Mouse (Mus musculus): ENCODE results near the gene Arrdc1. TPM values are rescaled to one million over a fixed set of nuclear protein-coding genes. Genes with fewer than 3 reads are reported as not detected.

Arrdc1 gene
- polyA plus RNA-seq, 1 experiment from 2014 or later = 14.4 TPM

GRCm38 (mm10) chr2:24927810-24928479 lies 7.1 kb downstream of the Arrdc1 start:
- no peak overlapping the region for H3K4me2 ChIP-seq (replicated peaks; ENCODE audit: low read depth, low read length)
- no peaks in the 10 kb centered on the region for H3K36me3 ChIP-seq (ENCODE audit: control insufficient read depth, insufficient read depth, low read length)
- H3K4me1 ChIP-seq (replicated peaks; ENCODE audit: control insufficient read depth, insufficient read depth, low read length) = no peaks in the 10 kb centered on the region
- no peaks in the 10 kb centered on the region for H3K27me3 ChIP-seq (ENCODE audit: control insufficient read depth, insufficient read depth, low read length)
- H3K9ac ChIP-seq (ENCODE audit: low read depth, low read length) = no peak overlapping the region
- ATAC-seq (ENCODE audit: low FRiP score) (no peak), DNase-seq (ENCODE audit: low spot score) (no peak)
- 68% methylated on average over 4 of the region's 4 CpGs for WGBS
- no peaks in the 10 kb centered on the region for H3K9me3 ChIP-seq (ENCODE audit: control insufficient read depth, low read length)
- H3K27ac ChIP-seq (ENCODE audit: low read depth, low read length) = no peak overlapping the region
- no peak overlapping the region for H3K4me3 ChIP-seq (ENCODE audit: low read depth, low read length)

DNA sequence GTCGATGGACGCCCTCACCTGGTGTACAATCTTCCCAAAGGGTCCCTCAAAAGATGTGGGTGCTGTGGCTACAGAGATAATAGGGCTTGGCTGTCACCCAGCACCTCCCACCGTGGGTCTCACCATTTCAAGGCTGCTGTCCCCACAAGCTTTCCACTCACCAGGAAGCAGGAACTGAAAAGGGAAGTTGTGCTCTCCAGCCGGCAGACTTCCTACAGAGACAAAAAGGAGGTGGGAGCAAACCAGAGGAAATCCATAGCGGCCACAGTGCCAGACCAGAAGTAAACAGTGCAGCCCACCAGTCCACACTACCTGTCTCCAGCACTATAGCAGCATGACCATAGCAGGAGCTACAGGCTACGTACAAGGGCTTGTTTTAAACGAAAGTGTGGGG lies 8.1 kb downstream of the Arrdc1 start:
- H3K4me2 ChIP-seq (replicated peaks; ENCODE audit: low read depth, low read length) = no peak overlapping the region
- H3K9me3 ChIP-seq (ENCODE audit: control insufficient read depth, low read length) = no peaks in the 10 kb centered on the region
- H3K27ac ChIP-seq (ENCODE audit: low read depth, low read length) = no peak overlapping the region
- no peak overlapping the region for H3K4me3 ChIP-seq (ENCODE audit: low read depth, low read length)
- no peaks in the 10 kb centered on the region for H3K4me1 ChIP-seq (replicated peaks; ENCODE audit: control insufficient read depth, insufficient read depth, low read length)
- H3K36me3 ChIP-seq (ENCODE audit: control insufficient read depth, insufficient read depth, low read length) = no peaks in the 10 kb centered on the region
- WGBS = 74% methylated on average over 7 of the region's 7 CpGs
- DNase-seq (ENCODE audit: low spot score) (no peak), ATAC-seq (ENCODE audit: low FRiP score) (no peak)
- no peaks in the 10 kb centered on the region for H3K27me3 ChIP-seq (ENCODE audit: control insufficient read depth, insufficient read depth, low read length)
- no peak overlapping the region for H3K9ac ChIP-seq (ENCODE audit: low read depth, low read length)

GRCm38 (mm10) chr2:24926345-24926964 lies 8.6 kb downstream of the Arrdc1 start:
- Histone ChIP-seq H3K4me1 (replicated peaks; ENCODE audit: control insufficient read depth, insufficient read depth, low read length) (no peaks in the 10 kb centered on the region), H3K9me3 (ENCODE audit: control insufficient read depth, low read length) (no peaks in the 10 kb centered on the region), H3K36me3 (ENCODE audit: control insufficient read depth, insufficient read depth, low read length) (no peaks in the 10 kb centered on the region), H3K4me3 (ENCODE audit: low read depth, low read length) (no peak overlapping the region), H3K27ac (ENCODE audit: low read depth, low read length) (no peak overlapping the region), H3K9ac (ENCODE audit: low read depth, low read length) (no peak overlapping the region), H3K4me2 (replicated peaks; ENCODE audit: low read depth, low read length) (no peak overlapping the region), H3K27me3 (ENCODE audit: control insufficient read depth, insufficient read depth, low read length) (no peaks in the 10 kb centered on the region)
- no peak for DNase-seq (ENCODE audit: low spot score)
- 89% methylated on average over 9 of the region's 9 CpGs for WGBS
- ATAC-seq (ENCODE audit: low FRiP score) = no peak

- no peak for DNase-seq (ENCODE audit: low spot score)
- 77% methylated on average over 8 of the region's 8 CpGs for WGBS
- Histone ChIP-seq H3K27me3 (ENCODE audit: control insufficient read depth, insufficient read depth, low read length) (no peaks in the 10 kb centered on the region), H3K36me3 (ENCODE audit: control insufficient read depth, insufficient read depth, low read length) (no peaks in the 10 kb centered on the region), H3K27ac (ENCODE audit: low read depth, low read length) (no peak overlapping the region), H3K4me3 (ENCODE audit: low read depth, low read length) (no peak overlapping the region), H3K9ac (ENCODE audit: low read depth, low read length) (no peak overlapping the region), H3K4me1 (replicated peaks; ENCODE audit: control insufficient read depth, insufficient read depth, low read length) (no peaks in the 10 kb centered on the region), H3K4me2 (replicated peaks; ENCODE audit: low read depth, low read length) (no peak overlapping the region), H3K9me3 (ENCODE audit: control insufficient read depth, low read length) (no peaks in the 10 kb centered on the region)
- ATAC-seq (ENCODE audit: low FRiP score) = no peak
Measured at GRCm38 (mm10) chr2:24925284-24925683, 9.8 kb downstream of the Arrdc1 start.

GRCm38 (mm10) chr2:24923561-24923960 lies 11.5 kb downstream of the Arrdc1 start:
- Histone ChIP-seq H3K9ac (ENCODE audit: low read depth, low read length) (no peak overlapping the region), H3K4me3 (ENCODE audit: low read depth, low read length) (no peak overlapping the region), H3K4me2 (replicated peaks; ENCODE audit: low read depth, low read length) (no peak overlapping the region), H3K27me3 (ENCODE audit: control insufficient read depth, insufficient read depth, low read length) (no peaks in the 10 kb centered on the region), H3K9me3 (ENCODE audit: control insufficient read depth, low read length) (no peaks in the 10 kb centered on the region), H3K27ac (ENCODE audit: low read depth, low read length) (no peak overlapping the region), H3K36me3 (ENCODE audit: control insufficient read depth, insufficient read depth, low read length) (no peaks in the 10 kb centered on the region), H3K4me1 (replicated peaks; ENCODE audit: control insufficient read depth, insufficient read depth, low read length) (no peaks in the 10 kb centered on the region)
- 65% methylated on average over 2 of the region's 2 CpGs for WGBS
- no peak for ATAC-seq (ENCODE audit: low FRiP score)
- no peak for DNase-seq (ENCODE audit: low spot score)

DNA sequence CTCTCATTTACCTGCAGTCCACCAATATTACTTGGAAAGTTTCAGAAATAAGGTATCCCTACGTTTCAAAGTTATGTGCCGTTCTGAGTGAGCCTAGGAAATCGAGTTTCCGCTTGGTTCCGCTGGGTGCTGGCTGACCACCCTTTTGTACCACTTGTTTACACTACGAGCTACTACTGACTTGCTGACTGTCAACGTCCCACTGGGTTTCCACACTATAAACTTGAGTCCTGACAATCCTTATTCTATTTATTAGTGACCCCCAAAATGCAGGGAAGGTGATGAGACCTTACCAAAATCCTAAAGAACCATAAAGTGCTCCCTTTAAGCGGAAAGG lies 15.2 kb downstream of the Arrdc1 start:
- no peaks in the 10 kb centered on the region for H3K27me3 ChIP-seq (ENCODE audit: control insufficient read depth, insufficient read depth, low read length)
- no peaks in the 10 kb centered on the region for H3K36me3 ChIP-seq (ENCODE audit: control insufficient read depth, insufficient read depth, low read length)
- DNase-seq (ENCODE audit: low spot score) (no peak), ATAC-seq (ENCODE audit: low FRiP score) (peak; percentile 66)
- 9% methylated on average over 8 of the region's 8 CpGs for WGBS
- peak overlapping the region; percentile 99 for H3K9ac ChIP-seq (ENCODE audit: low read depth, low read length)
- H3K4me2 ChIP-seq (replicated peaks; ENCODE audit: low read depth, low read length) = peak overlapping the region; percentile 53
- no peaks in the 10 kb centered on the region for H3K9me3 ChIP-seq (ENCODE audit: control insufficient read depth, low read length)
- peaks cover 4% of the 10 kb centered on the region; the same call in 1 of the 2 replicates for H3K4me1 ChIP-seq (replicated peaks; ENCODE audit: control insufficient read depth, insufficient read depth, low read length)
- H3K4me3 ChIP-seq (ENCODE audit: low read depth, low read length) = peak overlapping the region; percentile 94
- no peak overlapping the region for H3K27ac ChIP-seq (ENCODE audit: low read depth, low read length)

DNA sequence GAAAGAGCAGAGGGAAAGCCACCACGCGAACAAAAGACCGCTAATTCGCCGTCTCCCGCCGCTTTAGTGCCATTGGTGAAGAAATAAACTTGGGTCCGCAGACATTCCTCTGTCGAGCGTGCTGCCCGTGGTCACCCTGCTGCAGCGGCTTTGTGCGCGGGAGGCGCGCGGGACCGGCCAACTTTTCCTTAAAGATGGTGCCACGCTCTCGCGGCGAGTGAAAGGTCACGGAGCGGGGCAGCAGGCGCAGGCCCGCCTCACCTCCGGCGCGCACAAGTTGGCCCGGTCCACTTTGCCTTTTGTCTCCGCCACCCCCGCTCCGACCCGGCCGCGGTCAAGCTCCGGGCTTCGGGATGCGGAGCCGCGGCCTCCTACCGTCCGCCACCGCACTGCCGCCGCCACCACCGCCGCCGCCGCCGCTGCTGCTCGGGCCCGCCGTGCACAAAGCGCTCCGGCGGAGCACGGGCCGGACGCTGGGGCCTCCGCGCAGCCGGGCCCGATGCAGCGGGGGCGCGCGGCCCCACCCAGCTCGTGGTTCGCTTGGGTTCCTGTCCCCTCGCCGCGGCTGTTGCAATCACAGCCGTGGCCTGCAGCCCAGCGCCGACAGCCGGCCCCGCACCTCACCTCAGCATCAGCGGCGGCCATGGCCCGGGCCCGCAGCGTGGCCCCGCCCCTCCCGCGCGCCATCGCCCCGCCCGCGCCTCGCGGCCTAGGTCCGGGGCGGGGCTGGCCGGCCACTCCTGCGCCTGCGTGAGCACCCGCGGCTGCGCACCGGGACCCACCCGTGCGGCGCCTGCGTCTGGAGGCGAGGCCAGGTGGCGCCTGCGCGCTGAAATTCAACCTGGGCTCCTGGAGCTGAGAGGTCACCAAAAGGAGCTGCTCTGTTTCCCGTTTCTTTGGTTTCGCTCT lies 15.9 kb downstream of the Arrdc1 start, which contains the start of gene Ehmt1:
Ehmt1 (minus strand) TSS at position 685 of the 909 bp plus-strand sequence.
- Histone ChIP-seq H3K4me2 (replicated peaks; ENCODE audit: low read depth, low read length) (peak within 1 kb of the TSS; percentile 58), H3K4me3 (ENCODE audit: low read depth, low read length) (peak within 1 kb of the TSS; percentile 94), H3K4me1 (replicated peaks; ENCODE audit: control insufficient read depth, insufficient read depth, low read length) (peaks cover 4% of the 10 kb centered on the region; the same call in 1 of the 2 replicates), H3K9me3 (ENCODE audit: control insufficient read depth, low read length) (no peaks in the 10 kb centered on the region), H3K27ac (ENCODE audit: low read depth, low read length) (peak within 1 kb of the TSS; percentile 97), H3K9ac (ENCODE audit: low read depth, low read length) (peak within 1 kb of the TSS; percentile 99), H3K36me3 (ENCODE audit: control insufficient read depth, insufficient read depth, low read length) (no peaks in the 10 kb centered on the region), H3K27me3 (ENCODE audit: control insufficient read depth, insufficient read depth, low read length) (no peaks in the 10 kb centered on the region)
- DNase-seq (ENCODE audit: low spot score) (peak; percentile 95), ATAC-seq (ENCODE audit: low FRiP score) (peak; percentile 97)
- WGBS = under 1% methylated on average over 90 of the region's 112 CpGs

- no peak overlapping the region for H3K4me3 ChIP-seq (ENCODE audit: low read depth, low read length)
- H3K9me3 ChIP-seq (ENCODE audit: control insufficient read depth, low read length) = no peaks in the 10 kb centered on the region
- no peaks in the 10 kb centered on the region for H3K36me3 ChIP-seq (ENCODE audit: control insufficient read depth, insufficient read depth, low read length)
- DNase-seq (ENCODE audit: low spot score) (no peak), ATAC-seq (ENCODE audit: low FRiP score) (no peak)
- WGBS = 86% methylated on average over 3 of the region's 3 CpGs
- no peaks in the 10 kb centered on the region for H3K27me3 ChIP-seq (ENCODE audit: control insufficient read depth, insufficient read depth, low read length)
- H3K4me1 ChIP-seq (replicated peaks; ENCODE audit: control insufficient read depth, insufficient read depth, low read length) = peaks cover 4% of the 10 kb centered on the region; the same call in 1 of the 2 replicates
- no peak overlapping the region for H3K27ac ChIP-seq (ENCODE audit: low read depth, low read length)
- H3K9ac ChIP-seq (ENCODE audit: low read depth, low read length) = no peak overlapping the region
- no peak overlapping the region for H3K4me2 ChIP-seq (replicated peaks; ENCODE audit: low read depth, low read length)
Measured at GRCm38 (mm10) chr2:24914762-24915161, 20.3 kb downstream of the Arrdc1 start.

Data from hindbrain, embryonic 11.5 days (tissue).